Mouse (Mus musculus) neural tube, embryonic 14.5 days (tissue): ENCODE results near the gene Dlx2. TPM values are rescaled to one million over a fixed set of nuclear protein-coding genes. Genes with fewer than 3 reads are reported as not detected.

Experiments
- ATAC-seq: fragments of 200-750 bp; cut with Nextera tagmentation; 2 replicates; pipeline ENCODE4 v1.8.0; 2017; ENCODE audit warnings: low read depth, mild to moderate bottlenecking, moderate TSS enrichment, moderate library complexity
- H3K27ac ChIP-seq: fragments of 300-500 bp; sonication (generic); 2 replicates; pipeline ENCODE4 v1.5.1; 2014; ENCODE audit warnings: low read depth, mild to moderate bottlenecking, control low read depth, low read length, moderate library complexity, mixed read lengths
- H3K27me3 ChIP-seq: fragments of 300-500 bp; sonication (generic); 2 replicates; pipeline ENCODE4 v1.6.1; 2014; ENCODE audit warnings: low read length; ENCODE audit not compliant: control insufficient read depth, insufficient read depth
- H3K36me3 ChIP-seq: fragments of 300-500 bp; sonication (generic); 2 replicates; pipeline ENCODE4 v1.6.1; 2014; ENCODE audit warnings: low read length, mixed read lengths; ENCODE audit not compliant: control insufficient read depth, insufficient read depth
- H3K4me1 ChIP-seq: fragments of 300-500 bp; sonication (generic); 2 replicates; pipeline ENCODE4 v1.6.1; 2014; ENCODE audit warnings: low read length; ENCODE audit not compliant: control insufficient read depth, insufficient read depth
- H3K4me2 ChIP-seq: fragments of 300-500 bp; sonication (generic); 2 replicates; pipeline ENCODE4 v1.6.1; 2014; ENCODE audit warnings: mild to moderate bottlenecking, low read depth, low read length, control low read depth
- H3K4me3 ChIP-seq: fragments of 300-500 bp; sonication (generic); 2 replicates; pipeline ENCODE4 v1.5.1; 2014; ENCODE audit warnings: low read depth, low read length, control low read depth, mixed read lengths
- H3K9ac ChIP-seq: fragments of 300-500 bp; sonication (generic); replicated peaks from 2 replicates; pipeline ENCODE4 v1.6.1; 2014; ENCODE audit warnings: low read depth, mild to moderate bottlenecking, control low read depth, low read length, mixed read lengths
- H3K9me3 ChIP-seq: fragments of 300-500 bp; sonication (generic); 2 replicates; pipeline ENCODE4 v1.6.1; 2016; ENCODE audit warnings: low read length; ENCODE audit not compliant: control insufficient read depth
- WGBS: fragments of 180-500 bp; shearing (Covaris S2); extraction: QIAGEN DNeasy Blood & Tissue Kit; methylation state at CpG from one replicate; pipeline ENCODE4 v1.1.7; 2014; 5-methylcytosine and 5-hydroxymethylcytosine counted together
- polyA plus RNA-seq: library from polyadenylated mRNA; unstranded; fragments of >200 nt; fragmentation: Nextera tagmentation; extraction: Ambion mirVana; gene quantifications from 2 replicates; pipeline ENCODE4 v1.2.1, GENCODE M21; 2014

Dlx2 gene
- polyA plus RNA-seq, 1 experiment from 2014 or later, result not detected

- Histone ChIP-seq H3K4me2 (no peak overlapping the region), H3K4me1 (peaks cover 10% of the 10 kb centered on the region; the same call in 1 of the 2 replicates), H3K9me3 (no peaks in the 10 kb centered on the region), H3K27ac (no peak overlapping the region), H3K27me3 (peaks cover 68% of the 10 kb centered on the region), H3K4me3 (no peak overlapping the region), H3K36me3 (no peaks in the 10 kb centered on the region), H3K9ac (no peak overlapping the region)
- no peak for ATAC-seq
- WGBS, result 31% methylated on average over 13 of the region's 13 CpGs
Observed at GRCm38 (mm10) chr2:71524763-71525162, 21.8 kb downstream of the Dlx2 start.

GRCm38 (mm10) chr2:71523431-71523830 is 23.1 kb downstream of the Dlx2 start:
- 69% methylated on average over 4 of the region's 4 CpGs for WGBS

DNA sequence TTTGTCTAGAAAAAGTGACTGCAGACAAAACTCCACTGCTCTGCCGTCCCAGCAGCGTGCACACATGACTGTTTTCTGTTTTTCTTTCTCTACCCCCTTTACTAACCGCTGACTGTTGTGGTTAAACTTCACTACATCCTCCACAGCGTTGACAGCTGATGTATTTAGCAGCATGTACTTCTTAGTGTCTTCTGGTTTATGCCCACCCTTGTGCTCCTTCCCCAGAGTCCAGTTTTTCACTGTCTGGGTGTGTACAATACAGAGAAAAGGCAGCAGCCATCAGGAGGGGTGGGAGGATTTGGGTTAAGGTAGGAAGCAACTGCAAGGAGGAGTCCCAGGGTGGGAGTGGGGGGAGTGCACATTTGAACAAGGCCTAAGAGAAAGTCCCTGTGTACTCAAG is 23.7 kb downstream of the Dlx2 start:
- H3K4me3 ChIP-seq, result no peak overlapping the region
- no peaks in the 10 kb centered on the region for H3K9me3 ChIP-seq
- no peak overlapping the region for H3K9ac ChIP-seq
- H3K36me3 ChIP-seq, result no peaks in the 10 kb centered on the region
- peaks cover 58% of the 10 kb centered on the region for H3K27me3 ChIP-seq
- no peak overlapping the region for H3K4me2 ChIP-seq
- 73% methylated on average over 4 of the region's 4 CpGs for WGBS
- ATAC-seq, result no peak
- no peaks in the 10 kb centered on the region for H3K4me1 ChIP-seq
- H3K27ac ChIP-seq, result no peak overlapping the region

More at GRCm38 (mm10) chr2:71523431-71523830, 23.1 kb downstream of the Dlx2 start:
- no peaks in the 10 kb centered on the region for H3K9me3 ChIP-seq
- H3K4me1 ChIP-seq, result no peaks in the 10 kb centered on the region
- H3K9ac ChIP-seq, result no peak overlapping the region
- H3K27ac ChIP-seq, result no peak overlapping the region
- H3K4me3 ChIP-seq, result no peak overlapping the region
- H3K27me3 ChIP-seq, result peaks cover 61% of the 10 kb centered on the region
- no peak overlapping the region for H3K4me2 ChIP-seq
- no peak for ATAC-seq
- H3K36me3 ChIP-seq, result no peaks in the 10 kb centered on the region

GRCm38 (mm10) chr2:71517466-71518099 is 29.0 kb downstream of the Dlx2 start:
- no peak for ATAC-seq
- H3K4me3 ChIP-seq, result no peak overlapping the region
- no peak overlapping the region for H3K9ac ChIP-seq
- H3K36me3 ChIP-seq, result no peaks in the 10 kb centered on the region
- H3K27ac ChIP-seq, result no peak overlapping the region
- 31% methylated on average over 8 of the region's 8 CpGs for WGBS
- no peak overlapping the region for H3K4me2 ChIP-seq
- peaks cover 20% of the 10 kb centered on the region; the same call in 1 of the 2 replicates for H3K27me3 ChIP-seq
- H3K4me1 ChIP-seq, result no peaks in the 10 kb centered on the region
- H3K9me3 ChIP-seq, result no peaks in the 10 kb centered on the region

DNA sequence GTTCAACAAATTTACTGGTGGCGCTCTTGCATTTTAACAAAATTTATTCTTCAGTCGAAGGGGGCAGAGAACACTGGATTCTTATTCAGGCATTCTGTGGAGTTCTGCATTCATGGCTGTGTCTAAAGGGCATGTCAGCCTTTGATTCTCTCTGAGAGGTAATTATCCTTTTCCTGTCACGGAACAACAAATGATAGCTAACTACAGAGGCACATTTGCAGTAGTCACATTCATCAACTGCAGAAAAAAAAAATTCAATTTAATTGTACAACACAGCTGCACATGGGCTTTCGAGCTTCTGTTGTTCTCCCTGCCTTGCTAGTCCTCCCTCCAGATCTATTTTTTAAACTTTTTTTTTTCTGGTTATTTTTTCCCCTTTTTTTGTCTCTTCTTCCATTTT is 29.6 kb downstream of the Dlx2 start:
- Histone ChIP-seq H3K4me1 (no peaks in the 10 kb centered on the region), H3K9ac (no peak overlapping the region), H3K36me3 (no peaks in the 10 kb centered on the region), H3K9me3 (no peaks in the 10 kb centered on the region), H3K4me2 (no peak overlapping the region), H3K27me3 (peaks cover 17% of the 10 kb centered on the region; the same call in 1 of the 2 replicates), H3K27ac (no peak overlapping the region), H3K4me3 (no peak overlapping the region)
- no peak for ATAC-seq
- WGBS, result 19% methylated on average over 4 of the region's 4 CpGs

DNA sequence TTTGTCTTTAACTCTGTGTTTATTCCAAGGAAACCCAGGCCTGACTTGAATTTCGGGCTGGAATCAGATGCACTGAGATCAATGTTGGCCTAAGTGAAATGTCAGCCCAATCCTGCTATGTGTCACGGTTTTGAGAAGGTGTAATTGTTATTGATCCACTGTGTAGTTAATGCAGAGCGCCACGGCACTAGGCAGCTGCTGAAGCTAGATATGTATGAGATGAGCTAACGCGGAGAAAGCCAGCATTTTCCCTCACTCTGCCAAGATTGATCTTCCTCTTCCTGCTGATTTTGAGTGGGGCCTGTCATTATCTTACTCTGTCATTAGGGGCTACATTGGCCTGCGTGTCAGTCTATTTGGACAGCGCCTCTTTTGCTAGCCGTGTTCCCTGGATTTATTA is 34.2 kb downstream of the Dlx2 start:
- no peak for ATAC-seq
- Histone ChIP-seq H3K36me3 (no peaks in the 10 kb centered on the region), H3K4me3 (no peak overlapping the region), H3K27me3 (peaks cover 3% of the 10 kb centered on the region; the same call in 1 of the 2 replicates), H3K4me2 (no peak overlapping the region), H3K9ac (no peak overlapping the region), H3K4me1 (no peaks in the 10 kb centered on the region), H3K27ac (no peak overlapping the region), H3K9me3 (no peaks in the 10 kb centered on the region)
- WGBS, result 69% methylated on average over 9 of the region's 9 CpGs

- no peaks in the 10 kb centered on the region for H3K4me1 ChIP-seq
- no peak overlapping the region for H3K4me2 ChIP-seq
- H3K36me3 ChIP-seq, result no peaks in the 10 kb centered on the region
- H3K27ac ChIP-seq, result no peak overlapping the region
- no peak overlapping the region for H3K9ac ChIP-seq
- 74% methylated on average over 7 of the region's 7 CpGs for WGBS
- no peak for ATAC-seq
- H3K4me3 ChIP-seq, result no peak overlapping the region
- H3K27me3 ChIP-seq, result peaks cover 3% of the 10 kb centered on the region; the same call in 1 of the 2 replicates
- H3K9me3 ChIP-seq, result no peaks in the 10 kb centered on the region
Observed at GRCm38 (mm10) chr2:71511209-71511608, 35.3 kb downstream of the Dlx2 start.

- Histone ChIP-seq H3K27ac (no peak overlapping the region), H3K4me3 (no peak overlapping the region), H3K36me3 (no peaks in the 10 kb centered on the region), H3K9ac (no peak overlapping the region), H3K9me3 (no peaks in the 10 kb centered on the region), H3K4me2 (no peak overlapping the region), H3K4me1 (no peaks in the 10 kb centered on the region), H3K27me3 (no peaks in the 10 kb centered on the region)
- no peak for ATAC-seq
- WGBS, result 67% methylated on average over 9 of the region's 9 CpGs
Observed at GRCm38 (mm10) chr2:71504852-71505251, 41.7 kb downstream of the Dlx2 start.

DNA sequence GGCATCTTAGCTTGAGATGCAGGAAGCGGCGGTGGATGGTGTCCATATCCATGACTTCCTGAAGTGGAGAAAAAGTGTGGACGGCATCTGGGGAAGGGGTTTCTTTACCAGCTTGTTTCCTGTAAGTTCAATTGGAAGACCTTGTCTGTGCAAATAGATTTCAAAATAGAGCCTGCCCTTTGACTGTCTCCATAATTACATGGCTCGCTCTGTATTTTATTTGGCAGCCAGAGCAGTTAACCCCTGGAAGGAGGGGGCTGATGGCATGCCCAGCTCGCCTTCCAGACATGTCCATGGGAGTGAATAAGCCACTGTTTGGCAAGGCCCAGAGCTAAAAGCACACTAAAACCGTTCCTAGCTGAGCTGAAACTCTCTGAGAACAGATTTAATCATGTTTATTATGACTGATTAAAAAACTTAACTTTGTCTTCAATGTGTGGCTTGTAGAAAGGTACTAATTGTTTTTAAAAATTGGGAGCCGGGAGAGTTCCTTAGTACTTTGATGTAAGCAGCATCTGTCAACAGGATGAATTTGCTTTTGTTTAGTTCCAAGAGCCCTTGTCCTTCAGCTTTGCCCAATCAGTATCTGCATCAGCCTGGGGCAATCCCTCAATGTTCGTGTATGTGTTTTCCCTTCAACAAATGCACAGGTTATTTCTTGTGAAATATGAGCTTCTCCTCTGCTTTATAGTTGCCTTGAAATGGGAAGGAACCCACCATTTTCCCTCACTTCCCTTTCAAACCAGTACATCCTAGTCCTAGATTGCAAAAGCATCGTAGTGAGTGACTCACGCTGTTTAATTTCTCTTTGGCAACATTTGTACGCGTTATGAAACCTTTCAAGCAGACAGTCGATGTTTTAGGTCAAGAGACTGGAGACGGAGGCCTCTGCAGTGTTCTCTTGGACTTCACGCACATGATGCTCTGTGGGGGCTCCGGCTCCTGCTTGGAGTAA is 47.0 kb downstream of the Dlx2 start:
- no peak overlapping the region for H3K27ac ChIP-seq
- ATAC-seq, result no peak
- H3K4me3 ChIP-seq, result no peak overlapping the region
- H3K36me3 ChIP-seq, result no peaks in the 10 kb centered on the region
- no peaks in the 10 kb centered on the region for H3K27me3 ChIP-seq
- no peak overlapping the region for H3K4me2 ChIP-seq
- H3K9ac ChIP-seq, result no peak overlapping the region
- 68% methylated on average over 16 of the region's 16 CpGs for WGBS
- no peaks in the 10 kb centered on the region for H3K9me3 ChIP-seq
- H3K4me1 ChIP-seq, result no peaks in the 10 kb centered on the region
